Mouse (Mus musculus) frontal cortex, adult 2 months (tissue): ENCODE data around the gene Ndufv3. TPM values are rescaled to one million over a fixed set of nuclear protein-coding genes. Genes with fewer than 3 reads are reported as not detected.
"Not testable (repeated sequence)": the region's sequence is repeated elsewhere in the genome, so short reads cannot be mapped to it uniquely, and the experiment has no call there.

Experiments
- DNase-seq, 2 experiments: peaks; one replicate each; pipeline ENCODE4 v3.0.0; 2022; ENCODE audit warnings: low spot score in 1 of 2; ENCODE audit errors: extremely low spot score in 1 of 2
- polyA plus RNA-seq: library from polyadenylated mRNA; depleted of rRNA; stranded (reverse); fragments of >200 nt; gene quantifications from 2 replicates; pipeline ENCODE4 v1.2.3, GENCODE M21; 2012

Ndufv3 gene
- polyA plus RNA-seq, 1 experiment, result 313 TPM

GRCm38 (mm10) chr17:31552601-31553000 lies 32.7 kb downstream of the Ndufv3 start:
- DNase-seq, result not testable (repeated sequence)

- DNase-seq, result no peak
These were observed 36.3 kb downstream of the Ndufv3 start for GRCm38 (mm10) chr17:31556253-31556652.

- DNase-seq, result no peak
These were observed 37.4 kb downstream of the Ndufv3 start for GRCm38 (mm10) chr17:31557124-31557880.

- DNase-seq, result no peak
These were observed 38.1 kb downstream of the Ndufv3 start for GRCm38 (mm10) chr17:31557947-31558542.

GRCm38 (mm10) chr17:31559021-31559789 lies 39.3 kb downstream of the Ndufv3 start:
- DNase-seq, result no peak

- peak in 1 of 2 experiments; percentile 34 for DNase-seq
These were observed 43.7 kb downstream of the Ndufv3 start for GRCm38 (mm10) chr17:31563632-31564014.

- DNase-seq, result peak; percentile 98 to 100
These were observed 44.3 kb downstream of the Ndufv3 start, which contains the start of gene Pknox1 for GRCm38 (mm10) chr17:31564015-31564857. Gene Pknox1, plus strand, starts transcription at chr17:31564734.

- DNase-seq, result no peak
These were observed 44.9 kb downstream of the Ndufv3 start for GRCm38 (mm10) chr17:31564858-31565140.

- DNase-seq, result peak in 1 of 2 experiments; percentile 53
These were observed 45.5 kb downstream of the Ndufv3 start for GRCm38 (mm10) chr17:31565141-31566056.

- DNase-seq, result no peak
These were observed 46.4 kb downstream of the Ndufv3 start for GRCm38 (mm10) chr17:31566276-31566675.

- DNase-seq, result no peak
These were observed 49.8 kb downstream of the Ndufv3 start for GRCm38 (mm10) chr17:31569756-31570155.

GRCm38 (mm10) chr17:31570321-31570925 lies 50.5 kb downstream of the Ndufv3 start:
- peak in 1 of 2 experiments; percentile 49 for DNase-seq

GRCm38 (mm10) chr17:31571689-31572088 lies 51.8 kb downstream of the Ndufv3 start:
- no peak for DNase-seq

GRCm38 (mm10) chr17:31574662-31575061 lies 54.7 kb downstream of the Ndufv3 start:
- no peak for DNase-seq

GRCm38 (mm10) chr17:31576394-31577175 lies 56.7 kb downstream of the Ndufv3 start:
- DNase-seq, result no peak

GRCm38 (mm10) chr17:31580344-31580743 lies 60.4 kb downstream of the Ndufv3 start:
- DNase-seq, result peak in 1 of 2 experiments; percentile 54
